Mouse (Mus musculus) heart, postnatal 4 days (tissue): ENCODE results near the gene Igdcc4. TPM values are rescaled to one million over a fixed set of nuclear protein-coding genes. Genes with fewer than 3 reads are reported as not detected.
"Not testable (repeated sequence)": the region's sequence is repeated elsewhere in the genome, so short reads cannot be mapped to it uniquely, and the experiment has no call there.

ENCODE experiments used
- DNase-seq: peaks from one replicate; pipeline ENCODE4 v3.0.0; 2021
- total RNA-seq, 2 experiments: library from RNA; stranded (reverse); gene quantifications; 2 replicates each; pipeline ENCODE4 v1.2.3; 2021

Gene Igdcc4
- 10 to 100 TPM; 13.9 to 16.5 TPM for total RNA-seq

GRCm38 (mm10) chr9:65100991-65101685, at the start of gene Igdcc4:
Gene Igdcc4, plus strand, starts transcription at chr9:65101486.
- DNase-seq = peak; percentile 34

GRCm38 (mm10) chr9:65064251-65064650, 37.0 kb upstream of the Igdcc4 start:
- DNase-seq = no peak

GRCm38 (mm10) chr9:65070587-65070986, 30.7 kb upstream of the Igdcc4 start:
- no peak for DNase-seq

DNA sequence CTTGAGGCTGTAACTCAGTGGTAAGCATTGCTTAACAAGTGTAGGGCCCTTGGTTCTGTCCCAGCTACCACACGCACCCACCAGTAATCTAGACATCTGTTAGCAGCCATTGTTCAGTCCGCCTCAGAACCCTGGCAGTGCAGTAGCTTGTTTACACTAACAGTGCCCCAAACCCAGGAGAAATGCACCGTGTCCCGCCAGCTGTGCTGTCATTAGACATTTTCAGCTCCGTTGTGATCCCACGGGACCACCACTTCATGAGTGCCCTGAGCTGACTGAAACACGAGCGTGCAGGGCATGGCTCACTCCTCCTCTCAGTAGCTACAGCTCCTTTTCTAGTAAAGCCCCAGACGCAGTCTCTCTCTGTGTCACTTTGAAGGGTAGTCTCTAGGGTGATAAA, 27.7 kb upstream of the Igdcc4 start:
- no peak for DNase-seq

- no peak for DNase-seq
Observed at GRCm38 (mm10) chr9:65074251-65074650, 27.0 kb upstream of the Igdcc4 start.

GRCm38 (mm10) chr9:65074855-65075493, 26.3 kb upstream of the Igdcc4 start:
- no peak for DNase-seq

GRCm38 (mm10) chr9:65077536-65077935, 23.8 kb upstream of the Igdcc4 start:
- no peak for DNase-seq

GRCm38 (mm10) chr9:65080141-65080540, 21.1 kb upstream of the Igdcc4 start:
- DNase-seq = not testable (repeated sequence)

- no peak for DNase-seq
Observed at GRCm38 (mm10) chr9:65083075-65083765, 18.1 kb upstream of the Igdcc4 start.

DNA sequence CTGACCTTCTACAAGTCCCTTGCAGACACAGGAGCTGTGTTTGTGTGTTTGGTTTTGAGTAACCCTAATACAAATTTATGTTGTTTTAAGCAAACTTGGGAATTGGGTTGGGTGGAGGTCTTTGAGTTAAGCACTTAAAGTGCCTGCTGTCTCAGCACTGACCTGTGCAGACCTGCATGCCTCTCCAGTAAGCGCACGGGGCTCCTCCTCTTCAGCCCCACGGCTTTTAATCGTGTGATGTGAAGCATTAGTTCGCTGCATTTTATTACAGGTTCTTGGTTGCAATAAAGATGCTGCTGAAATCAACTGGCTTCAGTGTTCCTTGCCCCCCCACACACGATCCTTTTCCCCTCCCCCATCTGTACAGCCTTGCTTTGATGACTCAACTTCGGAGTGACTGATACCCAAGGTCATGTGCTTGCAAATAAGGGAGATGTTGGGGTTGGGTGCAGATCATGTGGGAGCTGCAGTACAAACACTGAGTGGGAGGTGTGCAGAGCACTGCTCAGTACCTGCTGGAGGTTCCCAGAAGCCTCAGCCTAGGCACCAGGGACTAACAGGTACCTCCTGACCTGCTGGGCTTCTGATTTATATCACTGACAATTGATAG, 17.0 kb upstream of the Igdcc4 start:
- DNase-seq = no peak

- no peak for DNase-seq
Observed at GRCm38 (mm10) chr9:65085270-65085669, 16.0 kb upstream of the Igdcc4 start.

DNA sequence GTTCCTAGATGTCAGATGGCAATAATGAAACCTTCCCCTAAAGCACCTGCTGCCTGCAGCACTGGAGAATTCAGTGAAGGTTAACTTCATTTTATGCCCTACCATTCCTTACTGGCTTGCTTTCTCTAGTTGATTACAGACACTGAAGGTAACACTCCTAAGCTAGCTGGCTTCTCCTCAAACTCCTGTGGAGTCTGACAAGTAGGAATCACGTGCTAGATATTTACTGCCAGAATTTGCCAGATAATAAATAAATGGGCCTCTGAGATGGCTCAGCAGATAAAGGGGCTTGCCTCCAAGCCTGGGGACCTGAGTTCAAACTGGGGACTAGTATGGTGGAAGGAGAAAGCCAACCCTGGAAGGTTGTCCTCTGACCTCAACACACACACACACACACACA, 14.5 kb upstream of the Igdcc4 start:
- DNase-seq = no peak

DNA sequence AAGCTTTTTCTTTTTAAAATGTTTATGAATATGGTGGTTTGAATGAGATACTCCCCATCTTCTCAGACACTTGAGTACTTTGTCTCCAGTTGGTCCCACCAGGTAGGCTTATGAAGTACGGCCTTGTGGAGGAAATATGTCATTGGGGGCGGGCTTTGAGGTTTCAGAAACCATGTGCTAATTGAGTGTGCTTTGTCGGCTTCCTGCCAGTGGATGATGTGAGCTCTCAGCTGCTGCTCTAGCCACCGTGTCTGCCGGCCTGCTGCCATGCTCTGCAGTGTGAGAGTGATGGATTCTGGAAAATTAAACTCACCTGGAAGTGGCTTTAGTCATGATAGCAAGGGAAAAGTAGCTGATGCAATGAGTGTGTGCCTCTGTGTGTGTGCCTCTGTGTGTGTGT, 13.8 kb upstream of the Igdcc4 start:
- DNase-seq = peak; percentile 42

DNA sequence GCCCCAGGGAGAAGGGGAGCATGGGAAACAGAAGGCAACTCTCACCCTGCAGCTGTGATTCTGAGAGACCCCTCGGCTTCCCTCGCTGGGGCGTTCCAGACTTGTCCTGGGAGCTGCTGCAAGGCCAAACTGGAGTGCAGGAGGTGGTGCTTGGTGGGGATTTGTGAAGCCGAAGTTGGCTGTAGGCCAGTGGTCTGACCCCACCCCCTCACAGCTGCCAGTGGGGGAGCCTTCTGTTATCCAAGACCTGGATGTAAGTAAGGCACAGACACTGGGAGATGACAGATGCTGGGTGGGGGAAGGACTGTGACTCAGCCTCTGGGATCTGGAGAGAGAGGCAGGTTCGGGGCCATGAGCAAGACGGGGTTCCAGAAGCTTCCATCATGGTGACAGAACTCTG, 7.0 kb upstream of the Igdcc4 start:
- DNase-seq = peak; percentile 87

DNA sequence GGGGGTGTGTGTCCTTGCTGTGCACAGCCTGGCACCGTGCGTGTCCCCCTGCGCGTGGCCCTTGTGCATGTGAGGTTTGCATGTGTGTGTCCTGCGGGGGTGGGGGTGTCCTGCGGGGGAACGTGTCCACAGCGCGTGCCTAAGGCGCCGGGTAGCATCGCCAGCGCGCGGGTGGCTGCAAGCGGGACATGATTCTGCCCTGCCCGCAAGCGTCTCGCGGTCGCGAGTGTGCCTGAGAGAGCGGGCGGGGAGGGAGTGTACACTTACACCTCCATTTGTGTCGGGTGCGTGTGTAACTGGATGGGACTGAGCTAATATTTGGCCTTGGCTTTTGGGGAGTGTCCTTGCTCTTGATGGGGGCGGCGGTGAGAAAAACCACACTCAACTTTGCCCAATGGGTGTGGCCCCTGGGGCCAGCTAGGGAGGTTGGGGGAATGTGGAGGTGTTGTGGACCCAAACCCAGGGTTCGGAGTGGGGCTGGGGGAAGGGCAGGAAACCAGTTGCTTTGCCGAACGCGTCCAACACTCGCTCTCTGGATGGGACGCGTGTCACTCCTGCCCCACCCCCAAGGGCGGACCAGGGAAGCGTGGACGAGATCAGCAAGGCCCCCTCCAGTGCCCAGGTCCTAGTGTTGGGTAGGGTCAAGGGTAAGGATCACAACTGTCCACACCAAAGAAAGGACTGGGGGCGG, 545 bp downstream of the Igdcc4 start:
- DNase-seq = peak; percentile 67

GRCm38 (mm10) chr9:65102377-65103172, 1.3 kb downstream of the Igdcc4 start:
- DNase-seq = peak; percentile 47

GRCm38 (mm10) chr9:65103173-65103752, 2.0 kb downstream of the Igdcc4 start:
- DNase-seq = no peak

GRCm38 (mm10) chr9:65106821-65107220, 5.5 kb downstream of the Igdcc4 start:
- no peak for DNase-seq

DNA sequence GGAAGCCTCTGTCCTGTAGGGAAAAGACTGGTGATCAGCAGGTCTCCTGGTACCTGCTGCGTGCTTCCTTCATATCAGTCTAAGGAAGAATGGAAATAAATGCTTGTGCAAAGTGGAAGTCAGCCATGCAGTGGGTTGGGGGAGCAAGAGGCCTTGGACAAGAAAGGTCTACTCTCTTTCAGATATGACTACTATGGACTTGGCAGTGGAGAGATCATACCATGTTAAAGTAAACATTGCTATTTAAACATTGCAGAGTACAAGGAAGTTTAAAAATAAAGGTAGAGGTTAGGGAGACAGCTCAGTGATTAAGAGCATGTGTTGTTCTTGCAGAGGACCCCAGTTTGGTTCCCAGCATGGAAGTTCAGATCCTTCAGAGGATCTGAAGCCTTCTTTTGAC, 6.6 kb downstream of the Igdcc4 start:
- DNase-seq = no peak

DNA sequence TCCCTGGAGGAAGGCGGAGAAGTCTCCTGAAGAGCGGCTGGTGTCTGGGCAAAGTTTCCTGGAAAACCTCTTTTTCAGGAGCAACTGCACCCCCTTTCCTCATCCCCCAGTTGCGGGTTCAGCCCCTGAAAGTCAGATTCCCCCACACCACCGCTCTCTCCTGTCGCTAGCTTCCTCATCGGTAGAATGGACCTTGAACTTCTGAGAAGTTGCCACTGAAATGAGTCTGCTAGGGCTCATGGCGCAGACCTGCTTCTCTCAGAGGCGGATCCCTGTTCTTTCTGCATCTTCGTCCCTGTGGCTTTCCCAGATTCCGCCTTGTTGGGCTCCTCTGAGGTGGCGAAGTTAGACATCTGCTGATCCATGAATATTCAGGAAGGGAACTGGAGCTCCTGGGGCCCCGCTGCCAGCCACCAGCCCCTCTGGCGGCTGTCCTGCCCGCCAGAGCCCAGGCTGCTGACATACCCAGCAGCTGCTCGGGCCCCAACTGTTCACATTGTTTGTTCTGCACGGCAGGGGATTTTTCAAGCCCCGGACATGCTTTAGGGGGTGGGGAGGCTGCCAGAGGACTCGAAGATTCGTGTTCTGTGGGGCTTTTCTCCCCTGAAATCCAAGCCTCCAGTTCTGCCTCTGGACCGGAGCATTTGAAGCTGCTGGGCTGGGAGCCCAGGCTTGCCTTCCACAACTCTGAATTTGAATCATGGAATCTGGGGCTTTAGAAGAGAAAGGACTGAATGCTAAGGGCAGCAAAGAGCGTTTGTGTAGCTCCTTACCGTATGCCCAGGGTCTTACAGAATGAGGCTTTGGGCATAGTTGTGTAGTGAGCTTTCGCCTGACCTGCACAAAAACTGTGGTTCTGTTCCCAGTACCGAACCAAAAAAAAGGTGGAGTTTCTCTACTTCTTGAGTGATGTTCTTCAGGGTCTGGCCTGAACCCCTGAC, 8.1 kb downstream of the Igdcc4 start:
- no peak for DNase-seq
